Mouse (Mus musculus) small intestine, adult 2 months (tissue): ENCODE data around the gene Ppard. TPM values are rescaled to one million over a fixed set of nuclear protein-coding genes. Genes with fewer than 3 reads are reported as not detected.

Source experiments
- H3K27ac ChIP-seq: fragments of 200-500 bp; 2 replicates; pipeline ENCODE4 v1.5.1; 2012; ENCODE audit warnings: low read depth, low read length, control low read depth, inconsistent platforms; ENCODE audit not compliant: insufficient read depth
- H3K27me3 ChIP-seq: fragments of 200-500 bp; 2 replicates; pipeline ENCODE4 v1.6.1; 2012; ENCODE audit warnings: mild to moderate bottlenecking, moderate library complexity, low read length, inconsistent platforms; ENCODE audit not compliant: control insufficient read depth, insufficient read depth
- H3K36me3 ChIP-seq: fragments of 200-500 bp; 2 replicates; pipeline ENCODE4 v1.6.1; 2012; ENCODE audit warnings: mild to moderate bottlenecking, low read length, control low read depth, inconsistent platforms; ENCODE audit not compliant: control insufficient read depth, insufficient read depth
- H3K4me1 ChIP-seq: fragments of 200-500 bp; 2 replicates; pipeline ENCODE4 v1.6.1; 2012; ENCODE audit warnings: low read length, inconsistent platforms, mixed read lengths; ENCODE audit not compliant: control insufficient read depth, insufficient read depth, insufficient read length
- H3K4me3 ChIP-seq: fragments of 200-500 bp; 2 replicates; pipeline ENCODE4 v1.5.1; 2012; ENCODE audit warnings: low read depth, mild to moderate bottlenecking, control low read depth, inconsistent platforms, low read length, moderate library complexity
- CTCF ChIP-seq: fragments of 200-500 bp; IDR thresholded peaks from 2 replicates; pipeline ENCODE4 v1.5.1; 2012; ENCODE audit warnings: low read depth, mild to moderate bottlenecking, control low read depth, inconsistent platforms, low read length, moderate library complexity, mixed read lengths; ENCODE audit not compliant: insufficient replicate concordance, insufficient read length; ENCODE audit errors: extremely low read depth
- POLR2A ChIP-seq: fragments of 200-500 bp; IDR thresholded peaks from 2 replicates; pipeline ENCODE4 v1.6.1; 2012; ENCODE audit warnings: low read depth, mild to moderate bottlenecking, control low read depth, inconsistent platforms, low read length, moderate library complexity
- WGBS: fragments of 180-500 bp; shearing (Covaris S2); methylation state at CpG from one replicate; pipeline ENCODE4 v1.1.7; 2018; 5-methylcytosine and 5-hydroxymethylcytosine counted together
- polyA plus RNA-seq: library from polyadenylated mRNA; depleted of rRNA; stranded (reverse); fragments of >200 nt; gene quantifications from 2 replicates; pipeline ENCODE4 v1.2.3, GENCODE M21; 2012

Ppard gene
- polyA plus RNA-seq, 1 experiment = 203 TPM

DNA sequence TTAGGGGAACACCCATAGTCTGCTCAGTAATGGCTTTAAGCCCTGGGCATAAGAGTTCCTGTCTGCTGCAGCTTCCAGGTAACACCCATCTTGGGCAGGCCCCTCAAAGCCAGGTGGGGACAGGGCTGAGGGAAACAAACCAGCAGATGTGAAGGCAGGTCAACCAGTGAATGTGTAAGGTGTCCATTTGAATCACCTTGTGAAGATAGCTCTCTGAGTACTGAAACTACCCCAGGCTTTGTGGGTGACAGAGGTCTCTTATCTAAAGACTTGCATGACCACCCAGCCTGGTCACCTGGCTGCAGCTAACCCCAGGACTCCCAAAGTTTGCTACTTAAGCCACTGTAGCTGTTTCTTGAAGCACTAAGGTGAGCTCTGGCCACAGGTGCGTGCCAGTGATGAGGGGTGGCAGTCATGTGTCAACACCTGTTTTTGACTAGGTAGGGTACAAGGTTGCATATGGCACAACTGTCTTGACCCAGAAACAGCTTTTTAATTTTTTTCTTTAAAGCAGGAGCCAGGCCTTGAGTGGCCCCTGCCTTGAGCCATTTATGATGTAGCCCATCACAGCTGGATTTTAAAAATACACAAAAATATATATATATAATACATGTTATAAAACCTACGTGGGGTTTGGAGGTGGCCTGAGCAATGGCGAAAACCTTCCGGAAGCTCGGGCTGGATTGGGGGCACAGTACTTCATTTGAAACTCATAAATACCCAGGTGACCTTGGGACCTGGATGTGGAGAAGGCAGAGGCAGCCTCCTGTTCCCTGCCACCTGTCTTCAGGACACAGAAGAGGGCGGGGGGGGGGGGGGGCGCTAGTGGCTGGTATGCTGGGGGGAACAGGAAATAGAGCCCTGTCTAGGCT is 99.0 kb downstream of the Ppard start:
- WGBS = 26% methylated on average over 6 of the region's 7 CpGs
- Histone ChIP-seq H3K27ac (no peak overlapping the region), H3K36me3 (peaks cover 56% of the 10 kb centered on the region), H3K4me1 (peaks cover 6% of the 10 kb centered on the region; the same call in 1 of the 2 replicates), H3K27me3 (no peaks in the 10 kb centered on the region), H3K4me3 (no peak overlapping the region)
- no peak for TF ChIP-seq POLR2A
- no peak for TF ChIP-seq CTCF

DNA sequence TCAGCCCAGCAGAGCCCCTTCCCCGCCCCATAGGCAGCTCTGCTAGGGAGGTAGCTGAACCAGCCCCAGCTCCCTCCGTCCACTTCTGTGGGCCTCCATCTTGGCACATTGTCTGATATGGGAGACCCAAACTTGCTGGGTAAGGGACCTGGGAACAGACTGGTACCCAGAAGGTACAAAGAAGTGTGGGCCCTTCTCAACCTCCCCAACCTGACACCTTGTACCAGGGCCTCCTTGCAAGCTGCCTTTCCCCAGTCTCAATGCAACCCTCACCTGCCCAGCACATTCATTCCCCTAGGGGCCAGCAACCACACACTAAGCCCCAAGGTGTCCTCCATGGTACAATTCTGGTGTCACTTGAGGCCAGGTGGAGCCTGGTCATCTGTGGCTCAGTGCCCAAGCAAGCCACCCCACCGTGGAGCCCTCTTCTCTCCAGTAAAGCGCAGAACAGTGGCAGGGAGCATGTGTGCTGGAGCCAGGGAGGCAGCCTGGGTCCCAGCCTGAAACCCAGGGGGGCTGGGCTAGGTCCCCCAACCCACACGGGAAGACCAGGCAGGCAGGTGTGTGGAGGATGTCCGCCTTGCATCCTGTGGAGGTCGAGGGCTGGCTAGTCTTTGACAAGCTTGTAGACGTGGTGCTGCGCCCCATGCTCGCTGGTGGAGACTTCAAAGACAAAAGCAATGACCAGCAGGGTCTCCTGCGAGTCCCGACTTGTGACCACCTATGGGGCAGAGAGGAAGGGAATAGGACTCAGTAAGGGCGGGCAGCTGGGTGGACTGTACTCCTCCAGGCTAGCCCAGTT is 99.8 kb downstream of the Ppard start:
- no peak overlapping the region for H3K27ac ChIP-seq
- peaks cover 4% of the 10 kb centered on the region; the same call in 1 of the 2 replicates for H3K4me1 ChIP-seq
- H3K4me3 ChIP-seq = no peak overlapping the region
- H3K27me3 ChIP-seq = no peaks in the 10 kb centered on the region
- WGBS = 69% methylated on average over 13 of the region's 13 CpGs
- TF ChIP-seq POLR2A = no peak
- no peak for TF ChIP-seq CTCF
- H3K36me3 ChIP-seq = peaks cover 56% of the 10 kb centered on the region

DNA sequence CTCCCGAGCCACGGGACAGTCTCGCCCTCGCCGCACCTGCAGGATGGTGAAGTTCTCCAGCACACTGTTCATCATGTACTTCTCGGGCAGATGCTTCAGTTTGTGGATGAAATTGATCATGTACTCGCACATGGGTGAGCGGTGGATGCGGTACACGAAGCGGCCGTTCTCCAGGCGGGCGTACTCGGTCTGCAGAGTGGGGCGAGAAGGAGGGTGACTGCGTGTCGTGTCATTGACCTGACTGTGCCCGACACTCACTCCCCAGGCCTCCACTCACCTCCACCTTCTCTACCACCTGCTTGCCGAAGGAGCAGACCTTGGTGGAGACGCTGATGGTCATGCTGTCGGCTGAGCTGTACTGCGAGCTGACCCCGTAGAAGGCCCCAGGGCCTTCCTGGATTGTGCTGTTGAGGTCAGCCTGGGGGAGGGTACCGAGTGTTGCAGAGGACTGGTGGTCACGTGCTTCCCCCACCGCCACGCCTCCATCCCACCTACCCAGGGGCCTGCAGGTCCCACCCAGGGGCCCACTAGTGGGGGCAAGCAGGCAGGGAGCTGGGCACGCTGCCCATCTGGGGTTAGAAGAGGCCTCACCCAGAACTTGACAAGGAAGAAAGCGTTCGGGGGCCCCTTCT is 100.5 kb downstream of the Ppard start:
- 73% methylated on average over 31 of the region's 31 CpGs for WGBS
- peaks cover 56% of the 10 kb centered on the region for H3K36me3 ChIP-seq
- H3K27ac ChIP-seq = no peak overlapping the region
- TF ChIP-seq CTCF = no peak
- TF ChIP-seq POLR2A = no peak
- H3K27me3 ChIP-seq = no peaks in the 10 kb centered on the region
- peaks cover 4% of the 10 kb centered on the region; the same call in 1 of the 2 replicates for H3K4me1 ChIP-seq
- no peak overlapping the region for H3K4me3 ChIP-seq

DNA sequence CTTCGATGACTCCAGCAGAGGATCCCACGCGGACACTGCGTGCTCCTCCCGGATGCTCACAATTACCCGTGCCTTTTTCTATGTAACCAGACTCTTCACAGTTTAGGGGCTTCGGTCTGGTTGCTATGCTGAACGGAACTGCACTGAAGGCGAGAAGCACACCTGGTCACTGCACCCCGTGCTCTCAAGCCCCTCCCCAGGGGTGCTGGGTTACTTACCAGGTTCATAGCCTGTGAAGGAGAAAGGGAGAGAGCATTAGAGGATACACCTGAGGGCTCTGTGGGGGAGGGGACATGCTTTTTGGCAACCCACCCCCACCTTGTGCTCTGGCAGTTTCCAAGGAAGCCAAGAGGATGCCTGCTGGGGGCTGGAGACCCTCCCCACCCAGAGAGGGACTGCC is 102.8 kb downstream of the Ppard start:
- WGBS = 88% methylated on average over 10 of the region's 10 CpGs
- H3K4me1 ChIP-seq = peaks cover 11% of the 10 kb centered on the region
- H3K4me3 ChIP-seq = no peak overlapping the region
- H3K27ac ChIP-seq = no peak overlapping the region
- peaks cover 49% of the 10 kb centered on the region for H3K36me3 ChIP-seq
- TF ChIP-seq POLR2A = no peak
- no peak for TF ChIP-seq CTCF
- H3K27me3 ChIP-seq = no peaks in the 10 kb centered on the region

DNA sequence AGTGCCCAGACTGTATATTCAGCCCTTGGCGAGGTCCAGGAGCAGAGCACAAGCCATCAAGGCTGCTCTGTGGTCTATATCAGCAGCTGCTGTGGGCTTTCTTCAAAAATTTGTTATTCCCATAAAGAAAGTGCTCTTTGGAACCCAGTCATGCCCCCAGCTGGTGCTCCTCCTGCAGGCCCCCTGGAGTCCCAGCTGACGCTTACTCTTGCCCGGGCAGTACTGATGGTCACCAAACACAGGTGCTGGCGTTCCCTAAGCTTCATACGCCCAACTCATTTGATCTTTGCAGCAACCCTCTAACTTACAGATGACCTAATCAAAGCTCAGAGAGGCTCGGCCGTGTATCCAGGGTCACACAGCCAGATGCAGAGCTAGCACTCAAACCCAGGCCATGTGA is 105.0 kb downstream of the Ppard start:
- H3K27ac ChIP-seq = no peak overlapping the region
- peaks cover 32% of the 10 kb centered on the region for H3K36me3 ChIP-seq
- H3K4me1 ChIP-seq = peaks cover 23% of the 10 kb centered on the region
- H3K4me3 ChIP-seq = no peak overlapping the region
- TF ChIP-seq POLR2A (no peak), CTCF (no peak)
- WGBS = 77% methylated on average over 7 of the region's 7 CpGs
- H3K27me3 ChIP-seq = no peaks in the 10 kb centered on the region

DNA sequence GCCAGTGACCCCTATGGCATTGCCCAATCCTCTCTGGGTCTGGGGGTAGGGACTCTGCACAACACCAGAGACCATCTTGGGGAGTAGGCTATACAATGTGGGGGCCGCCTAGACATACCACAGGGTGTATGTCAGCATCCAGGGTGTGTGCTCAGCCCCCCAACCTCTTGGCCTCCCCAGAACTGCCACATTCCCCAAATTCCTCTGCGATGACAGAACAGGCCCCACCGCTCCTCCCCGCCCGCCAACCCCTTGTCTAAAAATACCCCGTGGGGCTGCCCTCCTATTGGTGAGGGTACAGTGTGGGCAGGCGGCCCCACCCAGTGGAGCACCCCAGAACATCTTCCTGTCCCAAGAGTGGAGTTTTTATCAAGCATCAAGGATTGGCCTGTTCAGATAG is 108.1 kb downstream of the Ppard start:
- TF ChIP-seq CTCF (no peak), POLR2A (no peak)
- Histone ChIP-seq H3K27me3 (no peaks in the 10 kb centered on the region), H3K36me3 (peaks cover 9% of the 10 kb centered on the region), H3K4me1 (peaks cover 31% of the 10 kb centered on the region), H3K4me3 (no peak overlapping the region), H3K27ac (peak overlapping the region; percentile 26; the same call in 1 of the 2 replicates)
- 55% methylated on average over 7 of the region's 7 CpGs for WGBS

DNA sequence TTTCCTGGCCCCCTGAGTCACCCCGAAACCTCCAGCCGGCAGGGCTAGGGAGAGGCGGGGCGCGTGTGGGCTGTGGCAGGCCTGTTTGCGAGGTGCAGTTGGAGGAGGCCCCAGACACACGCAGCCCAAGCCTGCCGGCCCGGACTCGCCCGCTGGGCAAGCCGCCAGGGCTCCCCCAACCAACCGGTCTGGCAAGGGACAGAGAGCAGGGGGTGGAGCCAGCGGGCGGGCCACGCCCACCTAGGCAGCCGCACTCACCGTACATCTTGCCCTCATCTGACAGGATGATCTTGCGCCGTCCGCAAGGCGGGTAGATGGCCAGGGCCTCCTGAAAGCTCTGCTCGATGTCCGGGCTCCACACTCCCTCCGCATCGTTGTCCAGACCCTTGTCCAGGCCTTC is 108.6 kb downstream of the Ppard start:
- Histone ChIP-seq H3K27me3 (no peaks in the 10 kb centered on the region), H3K4me1 (peaks cover 31% of the 10 kb centered on the region), H3K4me3 (peak overlapping the region; percentile 1; the same call in 1 of the 2 replicates), H3K36me3 (peaks cover 7% of the 10 kb centered on the region), H3K27ac (peak overlapping the region; percentile 26; the same call in 1 of the 2 replicates)
- peak; percentile 10; the same call in 1 of the 2 replicates for TF ChIP-seq POLR2A
- no peak for TF ChIP-seq CTCF
- WGBS = 7% methylated on average over 26 of the region's 26 CpGs
